Mouse (Mus musculus): ENCODE data around the gene Blm.

Gene Blm

DNA sequence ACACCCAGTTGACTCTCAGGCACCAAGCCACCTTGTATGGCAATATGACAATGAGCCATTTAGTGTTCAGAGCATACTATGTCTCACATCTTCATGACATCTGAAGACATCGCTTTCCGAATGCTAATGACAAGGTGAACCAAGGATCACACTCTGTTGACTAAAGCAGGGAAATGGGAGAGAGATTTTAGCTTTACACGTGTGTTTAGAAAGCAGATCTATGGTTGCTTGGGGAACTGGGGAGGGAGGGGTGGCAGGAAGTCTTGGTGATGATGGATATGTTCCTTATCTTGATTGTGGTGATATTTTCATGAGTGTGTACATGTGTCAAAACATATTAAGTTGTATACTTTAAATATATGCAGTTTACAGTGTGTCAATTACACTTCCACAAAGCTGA, 128.7 kb downstream of the Blm start:
- no peak for DNase-seq (ENCODE audit: extremely low spot score, low spot score)

- no peak for DNase-seq (ENCODE audit: extremely low spot score, low spot score)
These were observed 129.7 kb downstream of the Blm start, which contains the start of gene Furin for GRCm38 (mm10) chr7:80405188-80405695. Furin (minus strand) TSS chr7:80405436.

All from neural tube, embryonic 10.5 days (tissue).